Mouse (Mus musculus): Measurements from ENCODE around the gene Zfp579.

Zfp579 gene

GRCm38 (mm10) chr7:4996003-4996895 lies at the start of gene Zfp579:
Gene Zfp579, minus strand, starts transcription at chr7:4996158.
- TF ChIP-seq GATA4 (IDR thresholded peaks at IDR 0.05; ENCODE audit: insufficient replicate concordance, low read length): no peak

GRCm38 (mm10) chr7:5044981-5045380 lies 49.0 kb upstream of the Zfp579 start:
- no peak for TF ChIP-seq GATA4 (IDR thresholded peaks at IDR 0.05; ENCODE audit: insufficient replicate concordance, low read length)

- no peak for TF ChIP-seq GATA4 (IDR thresholded peaks at IDR 0.05; ENCODE audit: insufficient replicate concordance, low read length)
These were observed 43.0 kb upstream of the Zfp579 start for GRCm38 (mm10) chr7:5038940-5039339.

GRCm38 (mm10) chr7:5038109-5038732 lies 42.3 kb upstream of the Zfp579 start, which contains the start of gene Zfp784:
Gene Zfp784, minus strand, starts transcription at chr7:5038446.
- TF ChIP-seq GATA4 (IDR thresholded peaks at IDR 0.05; ENCODE audit: insufficient replicate concordance, low read length): peak; percentile 40; the same call in 1 of the 2 replicates

- no peak for TF ChIP-seq GATA4 (IDR thresholded peaks at IDR 0.05; ENCODE audit: insufficient replicate concordance, low read length)
These were observed 41.5 kb upstream of the Zfp579 start for GRCm38 (mm10) chr7:5037467-5037866.

GRCm38 (mm10) chr7:5037026-5037425 lies 41.1 kb upstream of the Zfp579 start:
- TF ChIP-seq GATA4 (IDR thresholded peaks at IDR 0.05; ENCODE audit: insufficient replicate concordance, low read length): no peak

GRCm38 (mm10) chr7:5036136-5036535 lies 40.2 kb upstream of the Zfp579 start:
- no peak for TF ChIP-seq GATA4 (IDR thresholded peaks at IDR 0.05; ENCODE audit: insufficient replicate concordance, low read length)

- TF ChIP-seq GATA4 (IDR thresholded peaks at IDR 0.05; ENCODE audit: insufficient replicate concordance, low read length): no peak
These were observed 39.7 kb upstream of the Zfp579 start for GRCm38 (mm10) chr7:5035628-5036027.

- no peak for TF ChIP-seq GATA4 (IDR thresholded peaks at IDR 0.05; ENCODE audit: insufficient replicate concordance, low read length)
These were observed 37.9 kb upstream of the Zfp579 start, which contains the start of gene 4632433K11Rik for GRCm38 (mm10) chr7:5033818-5034217. Gene 4632433K11Rik, plus strand, starts transcription at chr7:5034118.

DNA sequence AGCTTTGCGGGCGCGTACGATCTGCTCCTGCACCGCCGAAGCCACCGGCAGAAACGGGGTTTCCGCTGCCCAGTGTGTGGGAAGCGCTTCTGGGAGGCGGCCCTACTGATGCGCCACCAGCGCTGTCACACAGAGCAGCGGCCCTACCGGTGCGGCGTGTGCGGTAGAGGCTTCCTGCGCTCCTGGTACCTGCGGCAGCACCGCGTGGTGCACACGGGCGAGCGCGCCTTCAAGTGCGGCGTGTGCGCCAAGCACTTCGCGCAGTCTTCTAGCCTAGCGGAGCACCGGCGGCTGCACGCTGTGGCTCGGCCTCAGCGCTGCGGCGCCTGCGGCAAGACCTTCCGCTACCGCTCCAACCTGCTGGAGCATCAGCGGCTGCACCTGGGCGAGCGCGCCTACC lies 35.5 kb upstream of the Zfp579 start:
- no peak for TF ChIP-seq GATA4 (IDR thresholded peaks at IDR 0.05; ENCODE audit: insufficient replicate concordance, low read length)

DNA sequence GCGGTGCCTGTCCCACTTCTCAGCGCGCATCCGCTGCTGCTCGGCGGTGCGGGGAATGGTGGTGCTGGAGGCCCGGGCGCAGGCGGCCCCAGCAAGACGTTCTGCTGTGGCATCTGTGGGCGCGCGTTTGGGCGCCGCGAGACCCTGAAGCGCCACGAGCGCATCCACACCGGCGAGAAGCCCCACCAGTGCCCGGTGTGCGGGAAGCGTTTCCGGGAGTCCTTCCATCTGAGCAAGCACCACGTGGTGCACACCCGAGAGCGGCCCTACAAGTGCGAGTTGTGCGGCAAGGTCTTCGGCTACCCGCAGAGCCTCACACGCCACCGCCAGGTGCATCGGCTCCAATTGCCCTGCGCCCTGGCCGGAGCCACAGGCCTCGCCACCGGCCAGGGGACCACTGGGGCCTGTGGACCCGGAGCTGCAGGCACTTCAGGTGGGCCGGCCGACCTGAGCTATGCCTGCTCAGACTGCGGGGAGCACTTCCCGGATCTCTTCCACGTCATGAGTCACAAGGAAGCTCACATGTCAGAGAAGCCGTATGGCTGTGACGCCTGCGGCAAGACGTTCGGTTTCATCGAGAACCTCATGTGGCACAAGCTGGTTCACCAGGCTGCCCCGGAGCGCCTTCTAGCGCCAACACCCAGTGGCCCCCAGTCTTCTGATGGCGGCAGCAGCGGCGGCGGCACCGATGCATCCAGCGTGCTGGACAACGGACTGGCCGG lies 34.8 kb upstream of the Zfp579 start:
- no peak for TF ChIP-seq GATA4 (IDR thresholded peaks at IDR 0.05; ENCODE audit: insufficient replicate concordance, low read length)

DNA sequence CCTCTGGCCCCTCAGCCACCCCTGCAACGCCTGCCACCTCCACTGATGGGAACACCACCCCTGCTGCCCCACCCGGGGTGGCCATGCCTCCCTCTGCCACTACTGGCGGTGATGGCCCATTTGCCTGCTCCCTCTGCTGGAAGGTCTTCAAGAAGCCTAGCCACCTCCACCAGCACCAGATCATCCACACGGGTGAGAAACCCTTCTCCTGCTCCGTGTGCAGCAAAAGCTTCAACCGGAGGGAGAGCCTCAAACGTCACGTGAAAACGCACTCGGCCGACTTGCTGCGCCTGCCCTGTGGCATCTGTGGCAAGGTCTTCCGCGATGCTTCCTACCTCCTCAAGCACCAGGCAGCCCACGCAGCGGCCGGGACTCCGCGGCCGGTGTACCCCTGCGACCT lies 34.0 kb upstream of the Zfp579 start:
- no peak for TF ChIP-seq GATA4 (IDR thresholded peaks at IDR 0.05; ENCODE audit: insufficient replicate concordance, low read length)

DNA sequence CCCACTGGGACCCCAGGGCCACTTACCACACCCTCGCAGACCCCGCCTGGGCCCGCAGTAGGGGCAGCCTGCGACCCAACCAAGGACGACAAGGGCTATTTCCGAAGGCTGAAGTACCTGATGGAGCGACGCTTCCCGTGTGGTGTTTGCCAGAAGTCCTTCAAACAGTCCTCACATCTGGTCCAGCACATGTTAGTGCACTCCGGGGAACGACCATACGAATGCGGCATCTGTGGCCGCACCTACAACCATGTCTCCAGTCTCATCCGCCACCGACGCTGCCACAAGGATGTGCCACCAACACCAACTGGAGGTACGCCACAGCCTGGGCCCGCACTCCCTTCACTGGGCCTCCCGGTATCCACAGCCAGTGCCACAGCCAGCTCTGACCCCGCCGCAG lies 33.6 kb upstream of the Zfp579 start:
- TF ChIP-seq GATA4 (IDR thresholded peaks at IDR 0.05; ENCODE audit: insufficient replicate concordance, low read length): no peak

GRCm38 (mm10) chr7:5021197-5021596 lies 25.2 kb upstream of the Zfp579 start:
- no peak for TF ChIP-seq GATA4 (IDR thresholded peaks at IDR 0.05; ENCODE audit: insufficient replicate concordance, low read length)

GRCm38 (mm10) chr7:5020685-5021084 lies 24.7 kb upstream of the Zfp579 start:
- TF ChIP-seq GATA4 (IDR thresholded peaks at IDR 0.05; ENCODE audit: insufficient replicate concordance, low read length): no peak
